Mouse (Mus musculus) mesoderm, embryonic 11.5 days (tissue): ENCODE data around the gene Cnpy1.

Experiments
- DNase-seq: peaks from one replicate; pipeline ENCODE4 v3.0.0-alpha.2; 2012; ENCODE audit warnings: low read depth, low spot score

Cnpy1 gene

GRCm38 (mm10) chr5:28165358-28166255 is 80.0 kb downstream of the Cnpy1 start, which contains the start of gene En2:
Gene En2 (plus strand): TSS chr5:28165694.
- DNase-seq: peak; percentile 72

- no peak for DNase-seq
Observed at GRCm38 (mm10) chr5:28163926-28164325, 81.7 kb downstream of the Cnpy1 start.

- no peak for DNase-seq
Observed at GRCm38 (mm10) chr5:28161938-28162402, 83.6 kb downstream of the Cnpy1 start.

- DNase-seq: no peak
Observed at GRCm38 (mm10) chr5:28161383-28161937, 84.1 kb downstream of the Cnpy1 start.

GRCm38 (mm10) chr5:28159891-28160470 is 85.6 kb downstream of the Cnpy1 start:
- DNase-seq: no peak

- DNase-seq: no peak
Observed at GRCm38 (mm10) chr5:28159072-28159458, 86.5 kb downstream of the Cnpy1 start.

- no peak for DNase-seq
Observed at GRCm38 (mm10) chr5:28158308-28159071, 87.1 kb downstream of the Cnpy1 start.

- no peak for DNase-seq
Observed at GRCm38 (mm10) chr5:28157781-28158180, 87.8 kb downstream of the Cnpy1 start.

GRCm38 (mm10) chr5:28157044-28157730 is 88.4 kb downstream of the Cnpy1 start:
- no peak for DNase-seq
